ENCODE assay signal across 8 mouse cellular contexts in the genomic region with DNA sequence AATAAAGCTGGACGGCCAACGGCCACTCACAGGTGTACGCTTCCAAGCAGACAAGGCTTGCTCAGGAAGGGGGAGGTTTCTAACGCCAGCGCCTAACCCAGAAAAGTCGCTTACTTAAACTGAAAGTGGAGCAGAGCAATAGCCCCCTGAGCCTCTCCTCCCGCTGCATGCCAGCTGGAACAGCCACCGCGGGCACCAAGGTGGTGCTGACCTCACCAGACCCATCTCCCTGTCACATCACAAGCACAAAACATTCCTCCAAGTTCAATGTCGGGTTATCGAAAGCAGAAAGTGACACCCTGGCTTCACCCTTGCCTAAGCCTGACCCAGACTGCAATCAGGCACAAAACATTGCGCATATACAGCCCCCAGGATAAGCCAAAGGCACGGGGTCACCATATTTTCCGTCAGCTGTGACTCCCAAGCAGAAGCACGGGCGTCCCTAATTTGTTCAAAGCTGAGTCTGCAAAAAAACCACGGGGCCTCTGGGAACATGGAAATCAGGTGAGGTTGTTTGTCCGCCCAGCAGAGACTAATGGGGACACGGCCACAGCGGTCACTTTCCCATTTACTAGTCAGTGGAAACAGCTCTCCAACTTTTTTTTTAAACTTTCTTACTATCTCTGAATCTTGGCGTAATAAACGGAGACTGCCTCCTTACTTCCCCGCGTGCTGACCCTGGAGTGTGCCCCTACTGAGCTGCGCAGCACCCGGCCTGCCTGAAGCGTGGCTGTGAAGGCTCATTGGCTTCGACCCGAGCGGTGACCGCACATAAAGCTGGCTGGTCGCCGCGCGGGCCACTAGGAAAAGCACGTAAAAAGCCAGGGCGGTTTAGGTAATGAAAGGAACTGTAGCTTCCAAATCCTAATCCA. TPM values are rescaled to one million over a fixed set of nuclear protein-coding genes. Genes with fewer than 3 reads are reported as not detected.
DNase-seq lines count a peak whose midpoint lies in the region; ATAC-seq and TF ChIP-seq lines count a peak whose summit lies in the region.

No protein-coding gene starts in this region.

- no peak overlapping the region for H3K9ac ChIP-seq in forebrain, embryonic 15.5 days (replicated peaks)
- peak overlapping the region; percentile 14; the same call in 1 of the 2 replicates for H3K9ac ChIP-seq in intestine, embryonic 15.5 days
- H3K9ac ChIP-seq in lung, embryonic 16.5 days (ENCODE audit: low read length), result peak overlapping the region; percentile 73
- H3K9ac ChIP-seq in stomach, embryonic 14.5 days (replicated peaks; ENCODE audit: low read depth, low read length), result no peak overlapping the region

- H3K4me3 ChIP-seq in thymus, adult 2 months (ENCODE audit: control insufficient read depth, insufficient read depth, low read length), result peak overlapping the region; percentile 31
- peak overlapping the region; percentile 59 for H3K4me3 ChIP-seq in forebrain, embryonic 15.5 days
- peak overlapping the region; percentile 62 for H3K4me3 ChIP-seq in intestine, embryonic 15.5 days (replicated peaks)
- H3K4me3 ChIP-seq in lung, embryonic 16.5 days (ENCODE audit: low read length), result peak overlapping the region; percentile 72
- H3K4me3 ChIP-seq in stomach, embryonic 14.5 days (ENCODE audit: low read depth, low read length), result peak overlapping the region; percentile 56

- H3K27me3 ChIP-seq in thymus, adult 2 months (ENCODE audit: control insufficient read depth, insufficient read depth, low read length), result peaks cover 16% of the 10 kb centered on the region; the same call in 1 of the 2 replicates
- peaks cover 45% of the 10 kb centered on the region for H3K27me3 ChIP-seq in forebrain, embryonic 15.5 days
- H3K27me3 ChIP-seq in intestine, embryonic 15.5 days (replicated peaks), result peaks cover 47% of the 10 kb centered on the region
- peaks cover 27% of the 10 kb centered on the region for H3K27me3 ChIP-seq in lung, embryonic 16.5 days (ENCODE audit: control insufficient read depth, insufficient read depth, low read depth, low read length)
- peaks cover 21% of the 10 kb centered on the region for H3K27me3 ChIP-seq in stomach, embryonic 14.5 days (ENCODE audit: control insufficient read depth, insufficient read depth, low read length)

- no peaks in the 10 kb centered on the region for H3K9me3 ChIP-seq in forebrain, embryonic 15.5 days
- H3K9me3 ChIP-seq in intestine, embryonic 15.5 days, result no peaks in the 10 kb centered on the region
- no peaks in the 10 kb centered on the region for H3K9me3 ChIP-seq in lung, embryonic 16.5 days (ENCODE audit: control insufficient read depth, low read length)
- H3K9me3 ChIP-seq in stomach, embryonic 14.5 days (ENCODE audit: control insufficient read depth, low read depth, low read length), result no peaks in the 10 kb centered on the region

- H3K27ac ChIP-seq in thymus, adult 2 months (ENCODE audit: control insufficient read depth, insufficient read depth, low read length), result no peak overlapping the region
- H3K27ac ChIP-seq in forebrain, embryonic 15.5 days (replicated peaks), result no peak overlapping the region
- H3K27ac ChIP-seq in intestine, embryonic 15.5 days, result no peak overlapping the region
- H3K27ac ChIP-seq in lung, embryonic 16.5 days (ENCODE audit: low read length), result peak overlapping the region; percentile 10; the same call in 1 of the 2 replicates
- no peak overlapping the region for H3K27ac ChIP-seq in stomach, embryonic 14.5 days (ENCODE audit: low read length)

- H3K36me3 ChIP-seq in thymus, adult 2 months (ENCODE audit: control insufficient read depth, insufficient read depth, low read length), result no peaks in the 10 kb centered on the region
- H3K36me3 ChIP-seq in forebrain, embryonic 15.5 days, result no peaks in the 10 kb centered on the region
- H3K36me3 ChIP-seq in intestine, embryonic 15.5 days, result no peaks in the 10 kb centered on the region
- H3K36me3 ChIP-seq in lung, embryonic 16.5 days (ENCODE audit: control insufficient read depth, insufficient read depth, low read length), result no peaks in the 10 kb centered on the region
- no peaks in the 10 kb centered on the region for H3K36me3 ChIP-seq in stomach, embryonic 14.5 days (ENCODE audit: control insufficient read depth, insufficient read depth, low read length)

- no peaks in the 10 kb centered on the region for H3K4me1 ChIP-seq in thymus, adult 2 months (replicated peaks; ENCODE audit: control insufficient read depth, insufficient read depth, low read length)
- peaks cover 28% of the 10 kb centered on the region for H3K4me1 ChIP-seq in forebrain, embryonic 15.5 days
- H3K4me1 ChIP-seq in intestine, embryonic 15.5 days (replicated peaks), result peaks cover 21% of the 10 kb centered on the region
- H3K4me1 ChIP-seq in lung, embryonic 16.5 days (replicated peaks; ENCODE audit: control insufficient read depth, insufficient read depth, low read length), result peaks cover 24% of the 10 kb centered on the region
- 0 out of 2 replicates have a peak, but pooled peaks cover 6% of the 10 kb centered on the region for H3K4me1 ChIP-seq in stomach, embryonic 14.5 days (ENCODE audit: control insufficient read depth, insufficient read depth, low read length)

- peak overlapping the region; percentile 99 for H3K4me2 ChIP-seq in forebrain, embryonic 15.5 days (replicated peaks)
- H3K4me2 ChIP-seq in intestine, embryonic 15.5 days (replicated peaks), result peak overlapping the region; percentile 100
- peak overlapping the region; percentile 100 for H3K4me2 ChIP-seq in lung, embryonic 16.5 days (ENCODE audit: low read depth, low read length)
- peak overlapping the region; percentile 98 for H3K4me2 ChIP-seq in stomach, embryonic 14.5 days (replicated peaks; ENCODE audit: low read depth, low read length)

- no peak for ATAC-seq in forebrain, embryonic 15.5 days (replicated peaks)
- 0 out of 2 replicates have a peak, but pooled peaks have one; percentile 17 for ATAC-seq in intestine, embryonic 15.5 days
- peak; percentile 39; the same call in 1 of the 2 replicates for ATAC-seq in lung, embryonic 16.5 days (ENCODE audit: low read depth)
- no peak for ATAC-seq in stomach, embryonic 14.5 days (ENCODE audit: insufficient number of reproducible peaks, insufficient read depth, low FRiP score, low read depth)
- ATAC-seq in CD4-positive, CD25-positive, alpha-beta regulatory T cell, adult 4 months, result no peak

- 3% methylated on average over 37 of the region's 37 CpGs for WGBS in thymus, adult 2 months
- 3% methylated on average over 37 of the region's 37 CpGs for WGBS in forebrain, embryonic 15.5 days
- 4% methylated on average over 37 of the region's 37 CpGs for WGBS in intestine, embryonic 15.5 days
- WGBS in lung, embryonic 16.5 days, result 3% methylated on average over 37 of the region's 37 CpGs
- 3% methylated on average over 37 of the region's 37 CpGs for WGBS in stomach, embryonic 14.5 days

- TF ChIP-seq CTCF in thymus, adult 2 months (IDR thresholded peaks at IDR 0.05; ENCODE audit: borderline replicate concordance, control insufficient read depth, extremely low read depth, insufficient read depth, low read length, poor library complexity), result no peak

- TF ChIP-seq POLR2A in thymus, adult 2 months (IDR thresholded peaks at IDR 0.05; ENCODE audit: control insufficient read depth, extremely low read depth, insufficient read depth, low read length, poor library complexity), result no peak

- DNase-seq in thymus, adult 2 months, result no peak
- no peak for DNase-seq in thymus, postnatal 14 days
- no peak for DNase-seq in thymus, postnatal 10 days (ENCODE audit: low spot score in 2 of 2)

RNA-seq across cellular contexts. Expression of gene Ankrd33b, which starts 1.6 kb away (rescaled TPM):
- 6.9 and 7.6 TPM in 2 replicates for polyA plus RNA-seq in thymus, adult 2 months (2012; rRNA removed)
- polyA plus RNA-seq in forebrain, embryonic 15.5 days (2015; fragmentation: Nextera tagmentation; extraction: Ambion mirVana), result 0.43 and 0.60 TPM in 2 replicates
- 0.34 and 0.43 TPM in 2 replicates for polyA plus RNA-seq in intestine, embryonic 15.5 days (2015; fragmentation: Nextera tagmentation; extraction: Ambion mirVana)
- polyA plus RNA-seq in lung, embryonic 16.5 days (2015; fragmentation: Nextera tagmentation; extraction: Ambion mirVana), result 3.5 and 3.9 TPM in 2 replicates
- 0.28 and 0.58 TPM in 2 replicates for polyA plus RNA-seq in stomach, embryonic 14.5 days (2014; fragmentation: Nextera tagmentation; extraction: Ambion mirVana)
- not detected for polyA plus RNA-seq in CD4-positive, CD25-positive, alpha-beta regulatory T cell, adult 4 months (2017; shearing (Covaris generic))

Comparison
In these comparisons a context has a peak if more than half of its experiments do, and no peak if none do; other contexts are left out.
1. ATAC-seq: peak in intestine, embryonic 15.5 days (single experiment) and lung, embryonic 16.5 days (single experiment); none in forebrain, embryonic 15.5 days (single experiment), stomach, embryonic 14.5 days (single experiment) and CD4-positive, CD25-positive, alpha-beta regulatory T cell, adult 4 months (single experiment).
2. H3K9ac ChIP-seq: peak in intestine, embryonic 15.5 days (single experiment) and lung, embryonic 16.5 days (single experiment); none in forebrain, embryonic 15.5 days (single experiment) and stomach, embryonic 14.5 days (single experiment).
3. Peak in every context shown above with its lines, with median percentiles within 50 percentile points of each other: H3K4me3 ChIP-seq and H3K4me2 ChIP-seq.